Mouse (Mus musculus) liver, embryonic 14.5 days (tissue): ENCODE measurements around the gene Ppm1a. TPM values are rescaled to one million over a fixed set of nuclear protein-coding genes. Genes with fewer than 3 reads are reported as not detected.
A peak's percentile ranks its signal among the peaks of the same experiment; 100 is the strongest.

Experiments
- ATAC-seq: fragments of 200-750 bp; cut with Nextera tagmentation; 2 replicates; pipeline ENCODE4 v1.8.0; 2017; ENCODE audit warnings: moderate number of reproducible peaks, mild to moderate bottlenecking, moderate library complexity; ENCODE audit not compliant: insufficient read depth
- DNase-seq, 3 experiments: peaks; one replicate each; pipeline ENCODE4 v3.0.0-alpha.2; 2012 to 2013; ENCODE audit warnings: low read depth in 3 of 3, low spot score in 3 of 3
- H3K27ac ChIP-seq: fragments of 300-500 bp; sonication (generic); 2 replicates; pipeline ENCODE4 v1.5.1; 2014; ENCODE audit warnings: moderate library complexity, mild to moderate bottlenecking, control low read depth, inconsistent platforms
- H3K27me3 ChIP-seq: fragments of 300-500 bp; sonication (generic); 2 replicates; pipeline ENCODE4 v1.6.1; 2014; ENCODE audit warnings: mild to moderate bottlenecking, low read length, moderate library complexity; ENCODE audit not compliant: control insufficient read depth, insufficient read depth
- H3K36me3 ChIP-seq: fragments of 300-500 bp; sonication (generic); replicated peaks from 2 replicates; pipeline ENCODE4 v1.6.1; 2014; ENCODE audit warnings: low read depth; ENCODE audit not compliant: control insufficient read depth, insufficient read depth
- H3K4me1 ChIP-seq, 2 experiments: fragments of 200-500 bp in 1 of 2; fragments of 300-500 bp in 1 of 2; sonication (generic) in 1 of 2; replicated peaks; 2 replicates each; pipeline ENCODE4 v1.6.1; 2012 to 2014; ENCODE audit warnings: antibody characterized with exemption in 1 of 2, inconsistent platforms in 1 of 2, low read length in 1 of 2; ENCODE audit not compliant: control insufficient read depth in 2 of 2, insufficient read depth in 2 of 2
- H3K4me2 ChIP-seq: fragments of 300-500 bp; sonication (generic); 2 replicates; pipeline ENCODE4 v1.6.1; 2014; ENCODE audit warnings: low read depth, mild to moderate bottlenecking, control low read depth, moderate library complexity
- H3K4me3 ChIP-seq, 2 experiments: fragments of 200-500 bp in 1 of 2; fragments of 300-500 bp in 1 of 2; sonication (generic) in 1 of 2; 2 replicates each; pipeline ENCODE4 v1.5.1; 2012 to 2014; ENCODE audit warnings: low read depth in 2 of 2, low read length in 2 of 2, mild to moderate bottlenecking in 2 of 2, control low read depth in 1 of 2, inconsistent platforms in 1 of 2, moderate library complexity in 1 of 2; ENCODE audit not compliant: insufficient read depth in 1 of 2
- H3K9ac ChIP-seq: fragments of 300-500 bp; sonication (generic); replicated peaks from 2 replicates; pipeline ENCODE4 v1.6.1; 2014; ENCODE audit warnings: mild to moderate bottlenecking, control low read depth, moderate library complexity
- H3K9me3 ChIP-seq: fragments of 300-500 bp; sonication (generic); 2 replicates; pipeline ENCODE4 v1.6.1; 2016; ENCODE audit warnings: low read length, mixed read lengths; ENCODE audit not compliant: control insufficient read depth
- CTCF ChIP-seq: IDR thresholded peaks from 2 replicates; pipeline ENCODE4 v1.5.1; 2016; ENCODE audit warnings: antibody characterized with exemption, low read depth, control low read depth
- EP300 ChIP-seq: IDR thresholded peaks from 2 replicates; pipeline ENCODE4 v1.6.1; 2016; ENCODE audit warnings: antibody characterized with exemption, low read depth
- WGBS: fragments of 180-500 bp; shearing (Covaris S2); extraction: QIAGEN DNeasy Blood & Tissue Kit; methylation state at CpG from one replicate; pipeline ENCODE4 v1.1.7; 2014; ENCODE audit not compliant: insufficient replicate concordance; 5-methylcytosine and 5-hydroxymethylcytosine counted together
- polyA plus RNA-seq, 2 experiments: library from polyadenylated mRNA; depleted of rRNA in 1 of 2; stranded (reverse) in 1 of 2; unstranded in 1 of 2; fragments of >200 nt; fragmentation: Nextera tagmentation in 1 of 2; extraction: Ambion mirVana in 1 of 2; gene quantifications; 2 replicates each; pipeline versions ENCODE4 v1.2.1 to v1.2.3; 2012 to 2014

Gene Ppm1a
- polyA plus RNA-seq, 2 experiments = 34.1 to 37.5 TPM

GRCm38 (mm10) chr12:72825656-72826055 lies 68.4 kb downstream of the Ppm1a start:
- Histone ChIP-seq H3K36me3 (no peaks in the 10 kb centered on the region), H3K27me3 (peaks cover 12% of the 10 kb centered on the region), H3K4me2 (no peak overlapping the region), H3K4me1 (no peaks in the 10 kb centered on the region), H3K27ac (no peak overlapping the region), H3K9ac (no peak overlapping the region), H3K4me3 (no peak overlapping the region), H3K9me3 (no peaks in the 10 kb centered on the region)
- DNase-seq = no peak
- TF ChIP-seq EP300 (no peak), CTCF (no peak)
- ATAC-seq = no peak
- 43% methylated on average over 5 of the region's 5 CpGs for WGBS

- DNase-seq (no peak), ATAC-seq (no peak)
- Histone ChIP-seq H3K4me1 (no peaks in the 10 kb centered on the region), H3K27me3 (peaks cover 14% of the 10 kb centered on the region), H3K36me3 (no peaks in the 10 kb centered on the region), H3K4me2 (no peak overlapping the region), H3K9me3 (no peaks in the 10 kb centered on the region), H3K4me3 (no peak overlapping the region), H3K27ac (no peak overlapping the region), H3K9ac (no peak overlapping the region)
- TF ChIP-seq EP300 = no peak
- 57% methylated on average over 9 of the region's 9 CpGs for WGBS
Measured at GRCm38 (mm10) chr12:72828846-72829556, 71.7 kb downstream of the Ppm1a start.

GRCm38 (mm10) chr12:72829777-72830176 lies 72.5 kb downstream of the Ppm1a start:
- Histone ChIP-seq H3K4me1 (no peaks in the 10 kb centered on the region), H3K36me3 (no peaks in the 10 kb centered on the region), H3K4me3 (no peak overlapping the region), H3K27me3 (peaks cover 14% of the 10 kb centered on the region), H3K4me2 (no peak overlapping the region), H3K9ac (no peak overlapping the region), H3K27ac (no peak overlapping the region), H3K9me3 (no peaks in the 10 kb centered on the region)
- no peak for ATAC-seq
- TF ChIP-seq CTCF = no peak
- WGBS = 58% methylated on average over 20 of the region's 20 CpGs
- no peak for DNase-seq

DNA sequence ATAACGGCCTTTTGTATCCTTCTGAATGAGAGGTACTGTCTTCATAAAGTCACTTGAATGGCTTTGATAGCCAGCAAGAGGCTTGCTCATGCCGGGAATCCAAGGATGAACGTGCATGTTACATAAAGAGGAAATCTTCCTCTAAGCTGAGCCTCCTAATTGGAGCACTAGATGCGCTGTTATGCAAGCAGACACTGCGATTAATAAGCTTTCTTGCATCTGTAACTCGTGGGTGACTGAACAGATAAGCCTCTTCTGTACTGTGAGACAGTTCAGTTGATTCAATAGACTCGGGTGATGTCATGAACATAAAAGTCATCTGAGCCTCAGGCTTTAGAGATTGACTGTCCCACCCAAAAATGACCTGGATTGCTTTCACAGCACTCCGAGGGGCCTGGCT lies 73.1 kb downstream of the Ppm1a start:
- Histone ChIP-seq H3K27me3 (peaks cover 14% of the 10 kb centered on the region), H3K9me3 (no peaks in the 10 kb centered on the region), H3K4me1 (no peaks in the 10 kb centered on the region), H3K4me2 (no peak overlapping the region), H3K36me3 (no peaks in the 10 kb centered on the region), H3K4me3 (no peak overlapping the region), H3K9ac (no peak overlapping the region), H3K27ac (no peak overlapping the region)
- TF ChIP-seq EP300 (no peak), CTCF (no peak)
- 53% methylated on average over 8 of the region's 8 CpGs for WGBS
- DNase-seq = no peak
- no peak for ATAC-seq

- Histone ChIP-seq H3K4me2 (peak overlapping the region; percentile 42), H3K9me3 (no peaks in the 10 kb centered on the region), H3K27ac (no peak overlapping the region), H3K4me1 (no peaks in the 10 kb centered on the region), H3K9ac (no peak overlapping the region), H3K4me3 (peak overlapping the region in 1 of 2 experiments; percentile 23; a peak in 2 of 4 replicates), H3K36me3 (no peaks in the 10 kb centered on the region), H3K27me3 (peaks cover 14% of the 10 kb centered on the region)
- 9% methylated on average over 42 of the region's 42 CpGs for WGBS
- DNase-seq (no peak), ATAC-seq (no peak)
- no peak for TF ChIP-seq CTCF
Measured at GRCm38 (mm10) chr12:72831711-72832432, 74.6 kb downstream of the Ppm1a start.
